Mouse (Mus musculus): ENCODE measurements around the gene Cyp2b23. TPM values are rescaled to one million over a fixed set of nuclear protein-coding genes. Genes with fewer than 3 reads are reported as not detected.
"Not testable (repeated sequence)": the region's sequence is repeated elsewhere in the genome, so short reads cannot be mapped to it uniquely, and the experiment has no call there.

Gene Cyp2b23
- not detected in 2 replicates for polyA plus RNA-seq (2012; rRNA removed)

DNA sequence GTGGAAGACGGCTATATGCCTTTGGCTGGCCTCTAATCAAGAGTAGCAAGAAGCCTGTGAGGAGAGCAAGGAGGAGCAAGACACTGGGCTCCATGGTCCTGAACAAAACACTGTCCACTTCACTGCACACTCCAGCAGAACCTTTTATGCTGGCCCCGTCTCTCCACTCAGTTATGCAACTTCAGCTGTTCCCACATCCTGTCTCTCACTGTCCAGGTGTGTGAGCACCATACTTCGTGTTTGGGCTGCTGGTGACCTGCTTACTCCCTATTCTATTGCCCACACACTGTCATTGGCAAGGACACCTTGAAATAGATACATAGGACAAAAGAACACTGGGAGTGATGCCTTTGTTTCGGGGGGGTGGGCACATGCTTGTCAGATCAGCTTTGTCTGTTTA is at the start of gene Cyp2b23:
Gene Cyp2b23 (minus strand): TSS at position 101 of the 400 bp plus-strand sequence.
- no peak for DNase-seq (ENCODE audit: low spot score)

DNA sequence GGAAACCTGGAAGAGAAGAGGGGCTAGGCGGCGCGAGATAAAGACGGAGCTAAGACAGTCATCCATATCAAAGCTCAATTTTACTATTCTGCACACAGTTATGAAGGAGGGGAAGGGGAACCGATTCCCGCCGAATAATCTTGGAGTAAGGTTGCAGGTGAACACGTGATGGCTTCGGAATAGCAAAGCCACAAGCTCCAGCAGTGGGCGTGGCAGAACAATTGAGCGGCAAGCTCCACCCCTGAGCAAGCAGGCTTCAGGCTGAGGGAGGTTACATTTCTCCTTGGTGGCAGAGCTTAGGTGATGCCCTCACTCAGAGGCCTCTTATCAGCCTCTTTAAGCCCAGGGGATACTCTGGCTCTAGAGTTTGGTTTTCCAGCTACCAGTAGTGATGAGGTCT is 24.8 kb upstream of the Cyp2b23 start:
- DNase-seq (ENCODE audit: low spot score) = no peak

DNA sequence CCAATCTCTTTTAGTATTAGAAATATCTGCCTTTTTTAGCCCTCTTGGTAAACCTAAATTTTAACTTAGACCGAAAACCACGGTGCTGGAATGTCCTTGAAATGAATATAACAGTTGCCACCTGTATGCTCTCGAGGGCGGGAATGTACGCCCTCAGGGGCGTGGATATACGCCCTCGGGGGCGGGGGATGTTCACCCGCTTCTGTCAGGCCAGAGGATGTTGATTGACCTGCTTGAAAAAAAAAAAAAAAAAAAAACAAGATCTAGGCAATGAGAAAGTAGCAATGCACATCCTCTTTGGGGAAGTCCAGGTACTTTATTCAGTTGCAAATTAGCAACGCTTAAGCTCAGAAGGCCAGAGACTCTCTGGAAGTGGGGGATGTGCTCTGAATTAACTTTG is 20.8 kb upstream of the Cyp2b23 start:
- no peak for DNase-seq (ENCODE audit: low spot score)

DNA sequence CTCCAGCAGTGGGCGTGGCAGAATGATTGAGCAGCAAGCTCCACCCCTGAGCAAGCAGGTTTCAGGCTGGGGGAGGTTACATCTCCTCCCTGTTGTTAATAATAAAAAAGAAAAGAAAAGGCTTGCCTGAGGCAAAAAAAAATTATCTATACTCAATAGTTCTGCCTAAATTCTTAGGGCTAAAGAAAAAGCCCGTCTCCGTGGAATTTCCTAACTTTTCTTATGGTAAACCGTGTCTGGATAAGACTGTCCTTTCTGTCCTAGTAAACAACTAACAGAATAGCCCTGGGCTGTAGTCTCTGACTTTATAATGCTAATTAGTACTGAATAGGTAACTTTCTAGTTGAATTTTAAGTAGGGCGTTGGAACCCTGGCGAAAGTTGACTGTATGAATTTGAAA is 20.0 kb upstream of the Cyp2b23 start:
- not testable (repeated sequence) for DNase-seq (ENCODE audit: low spot score)

DNA sequence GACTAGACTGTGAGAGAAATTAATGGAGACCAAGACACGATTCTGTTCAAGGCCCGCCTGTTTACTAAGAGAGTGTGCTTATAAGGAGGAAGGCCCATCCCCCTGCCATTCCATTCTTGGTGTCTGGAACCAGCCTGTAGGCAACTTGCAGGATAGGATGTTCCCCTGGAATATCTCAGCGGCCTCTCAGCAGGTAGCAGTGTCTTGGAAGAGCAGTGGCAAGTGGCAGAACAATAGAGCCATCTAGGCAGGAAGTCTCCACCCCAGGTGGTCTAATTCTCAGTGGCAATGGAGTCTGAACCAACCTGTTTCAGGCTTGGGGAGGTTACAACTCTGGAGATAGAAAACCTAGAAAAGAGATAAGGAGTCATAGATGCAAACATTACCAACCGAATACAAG is 13.9 kb upstream of the Cyp2b23 start:
- DNase-seq (ENCODE audit: low spot score) = no peak

DNA sequence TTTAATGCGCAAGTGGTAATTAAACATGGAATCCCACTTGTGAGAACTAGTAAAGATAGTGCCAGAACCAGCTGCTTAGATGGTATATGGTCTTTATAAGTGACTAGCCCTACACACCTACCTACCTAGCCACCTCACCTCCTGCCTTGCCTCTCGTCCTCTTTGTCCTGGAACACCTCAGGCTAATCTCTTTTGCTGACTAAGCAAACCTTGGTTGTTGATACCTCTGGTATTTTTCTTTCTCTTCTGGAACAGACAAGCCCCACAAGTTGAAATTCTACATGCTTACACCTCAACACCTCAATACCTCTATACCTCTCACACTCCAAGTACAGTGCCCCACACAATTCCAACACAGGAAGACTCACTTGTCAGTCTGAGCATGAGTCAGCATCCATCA is 524 bp downstream of the Cyp2b23 start:
- no peak for DNase-seq (ENCODE audit: low spot score)

DNA sequence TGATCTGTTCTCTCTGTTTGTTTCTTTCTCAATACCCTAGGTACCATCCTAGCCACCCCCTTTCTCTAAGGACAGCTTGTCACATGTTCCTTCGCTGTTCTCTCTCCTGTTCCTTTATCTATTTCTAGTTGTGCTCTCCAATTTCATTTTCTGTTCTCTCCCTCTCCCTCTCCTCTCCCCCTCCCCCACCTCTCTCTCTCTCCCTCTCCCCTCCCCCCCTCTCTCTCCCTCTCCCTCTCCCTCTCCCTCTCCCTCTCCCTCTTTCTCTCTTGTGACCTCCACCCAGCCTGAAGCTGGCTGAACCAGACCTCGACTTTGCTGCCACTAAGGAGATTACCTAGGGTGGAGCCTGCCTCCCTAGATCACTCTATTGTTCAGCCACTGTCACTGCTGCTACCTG is 18.8 kb downstream of the Cyp2b23 start:
- DNase-seq (ENCODE audit: low spot score) = not testable (repeated sequence)

DNA sequence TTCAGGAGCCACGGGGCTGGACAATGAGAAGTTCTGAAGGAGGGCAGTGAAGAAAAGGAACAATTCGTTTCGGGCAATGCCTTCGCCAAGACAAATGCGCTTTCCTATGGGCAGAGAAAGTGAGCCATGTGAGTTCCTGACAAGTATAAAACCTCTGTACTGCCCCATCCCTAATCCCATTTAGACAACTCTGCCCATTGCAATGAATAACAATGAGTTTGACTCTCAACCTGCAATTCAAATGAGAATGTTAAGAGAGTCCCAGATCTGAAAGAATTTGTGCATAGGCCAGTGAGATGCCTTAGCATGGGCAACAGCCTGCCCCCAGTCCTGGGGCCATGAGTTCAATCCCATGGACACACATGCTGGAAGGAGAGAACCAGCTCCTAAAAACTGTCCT is 20.2 kb downstream of the Cyp2b23 start:
- no peak for DNase-seq (ENCODE audit: low spot score)

DNA sequence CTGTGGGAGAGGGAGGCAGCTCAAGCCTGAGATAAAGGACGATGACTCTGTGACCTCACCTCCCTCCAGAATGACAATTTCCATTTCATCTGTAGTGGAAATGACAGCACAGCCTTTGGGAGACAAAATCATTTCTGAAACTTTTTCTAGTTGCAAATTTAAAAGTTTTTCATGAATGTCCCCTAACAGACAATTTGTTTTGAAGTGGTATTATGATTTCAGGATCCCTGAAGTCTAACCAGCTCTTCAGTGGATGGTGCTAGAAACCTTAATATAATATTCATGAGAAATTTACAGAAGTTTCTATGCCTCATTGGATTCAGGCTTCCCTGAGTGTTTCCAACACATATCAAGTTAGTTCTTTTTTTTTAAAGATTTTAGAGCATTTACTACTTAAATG is 67.9 kb downstream of the Cyp2b23 start, which contains the start of gene Vmn1r185:
Gene Vmn1r185 (minus strand): TSS at position 101 of the 400 bp plus-strand sequence.
- DNase-seq (ENCODE audit: low spot score) = not testable (repeated sequence)

Other genes with a start within 250 kb of the Cyp2b23 start
- gene Nlrp9a, start 151.4 kb downstream of the Cyp2b23 start, polyA plus RNA-seq (2012; rRNA removed) = not detected in 2 replicates
- not detected in 2 replicates for gene Vmn1r185, start 68.0 kb downstream of the Cyp2b23 start, polyA plus RNA-seq (2012; rRNA removed)
- not detected in 2 replicates for gene Cyp2b19, start 70.7 kb upstream of the Cyp2b23 start, polyA plus RNA-seq (2012; rRNA removed)
- not detected in 2 replicates for gene Cyp2g1, start 122.5 kb upstream of the Cyp2b23 start, polyA plus RNA-seq (2012; rRNA removed)
- gene Cyp2a5, start 148.9 kb upstream of the Cyp2b23 start, polyA plus RNA-seq (2012; rRNA removed) = not detected in 2 replicates

Measured in urinary bladder, adult 2 months (tissue).